ENCODE assay signal across 17 mouse cellular contexts in genomic region chr11:17083455-17083854, GRCm38 (mm10). TPM values are rescaled to one million over a fixed set of nuclear protein-coding genes. Genes with fewer than 3 reads are reported as not detected.
A peak's percentile ranks its signal among the peaks of the same experiment; 100 is the strongest.
DNase-seq lines count a peak whose midpoint lies in the region; ATAC-seq lines count a peak whose summit lies in the region.
"Had no signal": no experiment of that assay in that cellular context is flagged by ENCODE, and none has a peak within 500 bp of the region (broad histone marks: within the 10 kb centered on the region; RNA-seq: fewer than 3 reads in every experiment).

No protein-coding gene starts in this region.

- H3K4me3 ChIP-seq in forebrain, embryonic 15.5 days, result no peak overlapping the region
- H3K4me3 ChIP-seq in forebrain, embryonic 11.5 days (ENCODE audit: low read depth, low read length), result no peak overlapping the region
- H3K4me3 ChIP-seq in limb, embryonic 13.5 days, result no peak overlapping the region
- H3K4me3 ChIP-seq in limb, embryonic 10.5 days, result no peak overlapping the region
- no peak overlapping the region for H3K4me3 ChIP-seq in embryonic facial prominence, embryonic 14.5 days (ENCODE audit: low read depth, low read length)
- H3K4me3 ChIP-seq: embryonic facial prominence, embryonic 12.5 days; forebrain, embryonic 12.5 days; hindbrain, embryonic 10.5 days; megakaryocyte, embryonic 14.5 days; neural tube, embryonic 13.5 days had no signal

- no peak overlapping the region for H3K27ac ChIP-seq in forebrain, embryonic 15.5 days (replicated peaks)
- no peak overlapping the region for H3K27ac ChIP-seq in forebrain, embryonic 11.5 days (ENCODE audit: low read depth, low read length)
- H3K27ac ChIP-seq in limb, embryonic 13.5 days, result peak overlapping the region; percentile 58
- no peak overlapping the region for H3K27ac ChIP-seq in limb, embryonic 10.5 days
- H3K27ac ChIP-seq in embryonic facial prominence, embryonic 14.5 days (replicated peaks; ENCODE audit: low read depth, low read length), result no peak overlapping the region
- H3K27ac ChIP-seq: embryonic facial prominence, embryonic 12.5 days; forebrain, embryonic 12.5 days; hindbrain, embryonic 10.5 days; neural tube, embryonic 13.5 days had no signal

- H3K36me3 ChIP-seq in forebrain, embryonic 15.5 days, result no peaks in the 10 kb centered on the region
- H3K36me3 ChIP-seq in forebrain, embryonic 11.5 days (ENCODE audit: control insufficient read depth, insufficient read depth, low read length), result no peaks in the 10 kb centered on the region
- H3K36me3 ChIP-seq in limb, embryonic 13.5 days, result no peaks in the 10 kb centered on the region
- H3K36me3 ChIP-seq in limb, embryonic 10.5 days, result no peaks in the 10 kb centered on the region
- no peaks in the 10 kb centered on the region for H3K36me3 ChIP-seq in embryonic facial prominence, embryonic 14.5 days (ENCODE audit: control insufficient read depth, insufficient read depth, low read length)
- H3K36me3 ChIP-seq: embryonic facial prominence, embryonic 12.5 days; forebrain, embryonic 12.5 days had no signal

- no peaks in the 10 kb centered on the region for H3K4me1 ChIP-seq in forebrain, embryonic 15.5 days
- no peaks in the 10 kb centered on the region for H3K4me1 ChIP-seq in forebrain, embryonic 11.5 days (replicated peaks; ENCODE audit: control insufficient read depth, insufficient read depth, low read length)
- peaks cover 33% of the 10 kb centered on the region for H3K4me1 ChIP-seq in limb, embryonic 13.5 days
- H3K4me1 ChIP-seq in limb, embryonic 10.5 days, result peaks cover 34% of the 10 kb centered on the region
- H3K4me1 ChIP-seq in embryonic facial prominence, embryonic 14.5 days (ENCODE audit: control insufficient read depth, insufficient read depth, low read length), result peaks cover 7% of the 10 kb centered on the region
- H3K4me1 ChIP-seq: forebrain, embryonic 12.5 days; neural tube, embryonic 13.5 days had no signal

- H3K4me2 ChIP-seq in forebrain, embryonic 15.5 days (replicated peaks), result no peak overlapping the region
- no peak overlapping the region for H3K4me2 ChIP-seq in forebrain, embryonic 11.5 days (ENCODE audit: low read depth, low read length, severe bottlenecking)
- H3K4me2 ChIP-seq in limb, embryonic 13.5 days (replicated peaks), result 0 out of 2 replicates have a peak overlapping the region, but pooled peaks have one; percentile 11
- H3K4me2 ChIP-seq in embryonic facial prominence, embryonic 14.5 days (ENCODE audit: low read depth, low read length), result no peak overlapping the region
- H3K4me2 ChIP-seq: embryonic facial prominence, embryonic 12.5 days; forebrain, embryonic 12.5 days; neural tube, embryonic 13.5 days had no signal

- no peaks in the 10 kb centered on the region for H3K9me3 ChIP-seq in forebrain, embryonic 15.5 days
- H3K9me3 ChIP-seq in forebrain, embryonic 11.5 days (ENCODE audit: control insufficient read depth, low read length), result no peaks in the 10 kb centered on the region
- no peaks in the 10 kb centered on the region for H3K9me3 ChIP-seq in limb, embryonic 13.5 days
- H3K9me3 ChIP-seq in limb, embryonic 10.5 days (replicated peaks), result no peaks in the 10 kb centered on the region
- no peaks in the 10 kb centered on the region for H3K9me3 ChIP-seq in embryonic facial prominence, embryonic 14.5 days (ENCODE audit: control insufficient read depth, low read length)
- H3K9me3 ChIP-seq: embryonic facial prominence, embryonic 12.5 days; forebrain, embryonic 12.5 days; hindbrain, embryonic 10.5 days; megakaryocyte, embryonic 14.5 days; neural tube, embryonic 13.5 days had no signal

- 0 out of 2 replicates have a peak, but pooled peaks have one; percentile 31 for ATAC-seq in forebrain, embryonic 15.5 days (replicated peaks)
- ATAC-seq in forebrain, embryonic 11.5 days (replicated peaks; ENCODE audit: low FRiP score), result no peak
- ATAC-seq in limb, embryonic 13.5 days (ENCODE audit: low FRiP score, low read depth), result peak; percentile 38; the same call in 1 of the 2 replicates
- no peak for ATAC-seq in embryonic facial prominence, embryonic 14.5 days (ENCODE audit: low read depth)
- ATAC-seq in megakaryocyte progenitor cell, adult 5-6 weeks (replicated peaks; ENCODE audit: poor library complexity), result peak; percentile 47; the same call in 1 of the 2 replicates
- ATAC-seq: liver, postnatal 0 days had no signal

- no peaks in the 10 kb centered on the region for H3K27me3 ChIP-seq in forebrain, embryonic 15.5 days
- no peaks in the 10 kb centered on the region for H3K27me3 ChIP-seq in forebrain, embryonic 11.5 days (ENCODE audit: control insufficient read depth, insufficient read depth, low read length)
- peaks cover 10% of the 10 kb centered on the region; the same call in 1 of the 2 replicates for H3K27me3 ChIP-seq in limb, embryonic 13.5 days
- no peaks in the 10 kb centered on the region for H3K27me3 ChIP-seq in limb, embryonic 10.5 days (ENCODE audit: low read depth, poor library complexity, severe bottlenecking)
- no peaks in the 10 kb centered on the region for H3K27me3 ChIP-seq in embryonic facial prominence, embryonic 14.5 days (replicated peaks; ENCODE audit: control insufficient read depth, insufficient read depth, low read length)
- H3K27me3 ChIP-seq: embryonic facial prominence, embryonic 12.5 days; forebrain, embryonic 12.5 days; megakaryocyte, embryonic 14.5 days; neural tube, embryonic 13.5 days had no signal

- DNase-seq in forebrain, embryonic 11.5 days (ENCODE audit: low spot score), result no peak
- no peak for DNase-seq in limb, embryonic 10.5 days (ENCODE audit: low spot score)
- DNase-seq in embryonic facial prominence, embryonic 14.5 days (ENCODE audit: low spot score), result peak; percentile 49
- DNase-seq in left cerebral cortex, postnatal 10 days (ENCODE audit: extremely low spot score in 1 of 2, low spot score in 2 of 2), result no peak
- DNase-seq in heart, postnatal 4 days, result no peak
- DNase-seq: cerebellum, adult 8-10 months; heart, adult 18-20 months; liver, postnatal 0 days; thymus, postnatal 14 days had no signal

- intact Hi-C loops in left cerebral cortex, postnatal 10 days (cut with DNase I), result loop anchor here (5.0 kb wide), 1 partner anchor 114 kb away; no protein-coding TSS in a partner anchor

- 96% methylated on average over 3 of the region's 3 CpGs for WGBS in forebrain, embryonic 15.5 days
- WGBS in forebrain, embryonic 11.5 days, result 89% methylated on average over 3 of the region's 3 CpGs
- 63% methylated on average over 3 of the region's 3 CpGs for WGBS in limb, embryonic 13.5 days
- 92% methylated on average over 3 of the region's 3 CpGs for WGBS in limb, embryonic 10.5 days
- 69% methylated on average over 3 of the region's 3 CpGs for WGBS in embryonic facial prominence, embryonic 14.5 days

- H3K9ac ChIP-seq in forebrain, embryonic 15.5 days (replicated peaks), result no peak overlapping the region
- no peak overlapping the region for H3K9ac ChIP-seq in forebrain, embryonic 11.5 days (ENCODE audit: low read length)
- H3K9ac ChIP-seq in limb, embryonic 13.5 days, result no peak overlapping the region
- no peak overlapping the region for H3K9ac ChIP-seq in embryonic facial prominence, embryonic 14.5 days (ENCODE audit: low read depth, low read length)
- H3K9ac ChIP-seq: embryonic facial prominence, embryonic 12.5 days; forebrain, embryonic 12.5 days; liver, postnatal 0 days; neural tube, embryonic 13.5 days had no signal

RNA-seq across cellular contexts. Expression of gene Plek, which starts 31.3 kb away (rescaled TPM):
- 2.5 and 3.2 TPM in 2 replicates for polyA plus RNA-seq in forebrain, embryonic 15.5 days (2015; fragmentation: Nextera tagmentation; extraction: Ambion mirVana)
- polyA plus RNA-seq in forebrain, embryonic 11.5 days (2014; fragmentation: Nextera tagmentation; extraction: Ambion mirVana), result 6.0 and 6.1 TPM in 2 replicates
- 3.1 and 3.4 TPM in 2 replicates for polyA plus RNA-seq in limb, embryonic 13.5 days (2015; fragmentation: Nextera tagmentation; extraction: Ambion mirVana)
- polyA plus RNA-seq in limb, embryonic 10.5 days (2016; fragmentation: Nextera tagmentation; extraction: Ambion mirVana), result 3.4 TPM in 2 replicates
- 4.2 and 4.4 TPM in 2 replicates for polyA plus RNA-seq in embryonic facial prominence, embryonic 14.5 days (2014; fragmentation: Nextera tagmentation; extraction: Ambion mirVana)
- total RNA-seq in megakaryocyte progenitor cell, adult 5-6 weeks (2015), result 26.6 and 31.3 TPM in 2 replicates
- total RNA-seq in megakaryocyte progenitor cell, adult 5-6 weeks (2017), result 28.4 and 31.3 TPM in 2 replicates
- 1 to 10 TPM; 5.4 to 5.5 TPM for total RNA-seq in left cerebral cortex, postnatal 10 days (2021)
- 1 to 10 TPM; 2.4 to 2.6 TPM for total RNA-seq in heart, postnatal 4 days (2021)

RNA-seq across cellular contexts. Expression of gene Cnrip1, which starts 32.1 kb away (rescaled TPM):
- polyA plus RNA-seq in forebrain, embryonic 15.5 days (2015; fragmentation: Nextera tagmentation; extraction: Ambion mirVana), result 115 and 130 TPM in 2 replicates
- polyA plus RNA-seq in forebrain, embryonic 11.5 days (2014; fragmentation: Nextera tagmentation; extraction: Ambion mirVana), result 16.3 and 19.6 TPM in 2 replicates
- 17.2 and 17.4 TPM in 2 replicates for polyA plus RNA-seq in limb, embryonic 13.5 days (2015; fragmentation: Nextera tagmentation; extraction: Ambion mirVana)
- 7.9 and 9.7 TPM in 2 replicates for polyA plus RNA-seq in limb, embryonic 10.5 days (2016; fragmentation: Nextera tagmentation; extraction: Ambion mirVana)
- polyA plus RNA-seq in embryonic facial prominence, embryonic 14.5 days (2014; fragmentation: Nextera tagmentation; extraction: Ambion mirVana), result 34.8 and 38.4 TPM in 2 replicates
- 1.9 and 2.6 TPM in 2 replicates for total RNA-seq in megakaryocyte progenitor cell, adult 5-6 weeks (2015)
- 0.12 and 1.3 TPM in 2 replicates for total RNA-seq in megakaryocyte progenitor cell, adult 5-6 weeks (2017)
- 100 to 1,000 TPM; 192 to 198 TPM for total RNA-seq in left cerebral cortex, postnatal 10 days (2021)
- 1 to 10 TPM; 7.4 to 8.0 TPM for total RNA-seq in heart, postnatal 4 days (2021)

Comparison
In these comparisons a context has a peak if more than half of its experiments do, and no peak if none do; other contexts are left out.
1. ATAC-seq: peak in forebrain, embryonic 15.5 days (single experiment), limb, embryonic 13.5 days (single experiment) and megakaryocyte progenitor cell, adult 5-6 weeks (single experiment); none in forebrain, embryonic 11.5 days (single experiment) and embryonic facial prominence, embryonic 14.5 days (single experiment).